14 mouse cellular contexts compared by ENCODE assay signal in genomic region chr13:63281206-63281605, GRCm38 (mm10).
A peak's percentile ranks its signal among the peaks of the same experiment; 100 is the strongest.
DNase-seq lines count a peak whose midpoint lies in the region; ATAC-seq and TF ChIP-seq lines count a peak whose summit lies in the region.
"Had no signal": no experiment of that assay in that cellular context is flagged by ENCODE, and none has a peak within 500 bp of the region (broad histone marks: within the 10 kb centered on the region; RNA-seq: fewer than 3 reads in every experiment).

No protein-coding gene starts in this region.

- H3ac ChIP-seq in myocyte (ENCODE audit: control insufficient read depth, insufficient read length): no peak overlapping the region

- peaks cover 53% of the 10 kb centered on the region for H3K4me1 ChIP-seq in heart, embryonic 10.5 days
- peaks cover 54% of the 10 kb centered on the region for H3K4me1 ChIP-seq in lung, embryonic 16.5 days (replicated peaks; ENCODE audit: control insufficient read depth, insufficient read depth, low read length)
- peaks cover 57% of the 10 kb centered on the region for H3K4me1 ChIP-seq in embryonic facial prominence, embryonic 10.5 days

- H3K27ac ChIP-seq in heart, embryonic 10.5 days: 0 out of 2 replicates have a peak overlapping the region, but pooled peaks have one; percentile 10
- peak overlapping the region; percentile 49; the same call in 1 of the 2 replicates for H3K27ac ChIP-seq in lung, embryonic 16.5 days (ENCODE audit: low read length)
- H3K27ac ChIP-seq in embryonic facial prominence, embryonic 10.5 days (replicated peaks): peak overlapping the region; percentile 81
- H3K27ac ChIP-seq: hindbrain, embryonic 14.5 days; liver, embryonic 13.5 days had no signal

- no peak for ATAC-seq in lung, embryonic 16.5 days (ENCODE audit: low read depth)

- no peaks in the 10 kb centered on the region for H3K9me3 ChIP-seq in heart, embryonic 10.5 days
- H3K9me3 ChIP-seq in lung, embryonic 16.5 days (ENCODE audit: control insufficient read depth, low read length): no peaks in the 10 kb centered on the region
- no peaks in the 10 kb centered on the region for H3K9me3 ChIP-seq in embryonic facial prominence, embryonic 10.5 days
- H3K9me3 ChIP-seq: G1E; liver, embryonic 13.5 days had no signal

- no peak for TF ChIP-seq POLR2A in myocyte (IDR thresholded peaks at IDR 0.05; ENCODE audit: insufficient read length, low read depth)

- H3K79me2 ChIP-seq in myocyte (ENCODE audit: control insufficient read depth, insufficient read depth): peaks cover 96% of the 10 kb centered on the region

- H3K4me2 ChIP-seq in lung, embryonic 16.5 days (ENCODE audit: low read depth, low read length): no peak overlapping the region; the same call in 1 of the 2 replicates
- H3K4me2 ChIP-seq in myocyte (ENCODE audit: low read depth): peak overlapping the region; percentile 94
- H3K4me2 ChIP-seq: heart, embryonic 11.5 days; liver, embryonic 13.5 days had no signal

- H3K27me3 ChIP-seq in heart, embryonic 10.5 days (ENCODE audit: insufficient read depth, poor library complexity, severe bottlenecking): no peaks in the 10 kb centered on the region
- H3K27me3 ChIP-seq in lung, embryonic 16.5 days (ENCODE audit: control insufficient read depth, insufficient read depth, low read depth, low read length): no peaks in the 10 kb centered on the region
- 0 out of 2 replicates have a peak, but pooled peaks cover 8% of the 10 kb centered on the region for H3K27me3 ChIP-seq in embryonic facial prominence, embryonic 10.5 days (replicated peaks; ENCODE audit: low read depth, poor library complexity, severe bottlenecking)
- H3K27me3 ChIP-seq in myocyte (ENCODE audit: control insufficient read depth, insufficient read depth, insufficient read length): no peaks in the 10 kb centered on the region
- H3K27me3 ChIP-seq: liver, embryonic 13.5 days had no signal

- WGBS in heart, embryonic 10.5 days: 86% methylated on average over 8 of the region's 8 CpGs
- 65% methylated on average over 8 of the region's 8 CpGs for WGBS in lung, embryonic 16.5 days
- WGBS in embryonic facial prominence, embryonic 10.5 days: 83% methylated on average over 8 of the region's 8 CpGs

- no peak overlapping the region for H3K4me3 ChIP-seq in heart, embryonic 10.5 days
- H3K4me3 ChIP-seq in lung, embryonic 16.5 days (ENCODE audit: low read length): no peak overlapping the region
- no peak overlapping the region for H3K4me3 ChIP-seq in embryonic facial prominence, embryonic 10.5 days
- no peak overlapping the region for H3K4me3 ChIP-seq in myocyte
- H3K4me3 ChIP-seq: liver, embryonic 13.5 days had no signal

- DNase-seq in heart, embryonic 10.5 days (ENCODE audit: low spot score): no peak
- DNase-seq in heart, postnatal 10 days: no peak
- no peak for DNase-seq in lung, postnatal 25 days (ENCODE audit: low spot score)
- DNase-seq in embryonic facial prominence, embryonic 10.5 days (ENCODE audit: low spot score): no peak
- no peak for DNase-seq in ovary, postnatal 36 days (ENCODE audit: low spot score)
- DNase-seq in adrenal gland, postnatal 36 days: no peak
- DNase-seq: cerebellum, adult 11-12 months; kidney, postnatal 36 days; liver, embryonic 13.5 days had no signal

- H3K36me3 ChIP-seq in heart, embryonic 10.5 days: peaks cover 39% of the 10 kb centered on the region
- H3K36me3 ChIP-seq in lung, embryonic 16.5 days (ENCODE audit: control insufficient read depth, insufficient read depth, low read length): peaks cover 25% of the 10 kb centered on the region
- peaks cover 45% of the 10 kb centered on the region for H3K36me3 ChIP-seq in embryonic facial prominence, embryonic 10.5 days (replicated peaks)
- peaks cover 40% of the 10 kb centered on the region for H3K36me3 ChIP-seq in myocyte (ENCODE audit: control insufficient read depth, insufficient read depth)

- H3K9ac ChIP-seq in lung, embryonic 16.5 days (ENCODE audit: low read length): no peak overlapping the region
- H3K9ac ChIP-seq: hindbrain, embryonic 14.5 days; liver, embryonic 13.5 days had no signal

- intact Hi-C loops in heart, postnatal 10 days (cut with DNase I): no loop called here

TF ChIP-seq in myocyte, 11 proteins besides CTCF, POLR2A, EP300 and RAD21:
- TF ChIP-seq MYOG (IDR thresholded peaks at IDR 0.05; ENCODE audit: control insufficient read depth in 1 of 3, insufficient read depth in 1 of 3, insufficient read length in 2 of 3, low read depth in 2 of 3) (no peak), POLR2AphosphoS2 (IDR thresholded peaks at IDR 0.05; ENCODE audit: insufficient read length, low read depth) (no peak), E2F4 (IDR thresholded peaks at IDR 0.05; ENCODE audit: insufficient read depth) (no peak), MAX (IDR thresholded peaks at IDR 0.05; ENCODE audit: low read depth) (no peak), SRF (IDR thresholded peaks at IDR 0.05; ENCODE audit: control insufficient read depth, insufficient read length, low read depth) (no peak), TCF12 (IDR thresholded peaks at IDR 0.05; ENCODE audit: insufficient read depth, poor library complexity, severe bottlenecking) (no peak)

Comparison
In these comparisons a context has a peak if more than half of its experiments do, and no peak if none do; other contexts are left out.
1. H3K27ac ChIP-seq: peak in every context shown above with its lines; median percentile 81 in embryonic facial prominence, embryonic 10.5 days; 49 in lung, embryonic 16.5 days; 10 in heart, embryonic 10.5 days.